Mouse (Mus musculus) MN1 (cell line): Measurements from ENCODE around the gene Cep152.

Experiments
- DNase-seq: peaks from one replicate; pipeline ENCODE4 v3.0.0-alpha.2; 2016; ENCODE audit warnings: low spot score

Cep152 gene

DNA sequence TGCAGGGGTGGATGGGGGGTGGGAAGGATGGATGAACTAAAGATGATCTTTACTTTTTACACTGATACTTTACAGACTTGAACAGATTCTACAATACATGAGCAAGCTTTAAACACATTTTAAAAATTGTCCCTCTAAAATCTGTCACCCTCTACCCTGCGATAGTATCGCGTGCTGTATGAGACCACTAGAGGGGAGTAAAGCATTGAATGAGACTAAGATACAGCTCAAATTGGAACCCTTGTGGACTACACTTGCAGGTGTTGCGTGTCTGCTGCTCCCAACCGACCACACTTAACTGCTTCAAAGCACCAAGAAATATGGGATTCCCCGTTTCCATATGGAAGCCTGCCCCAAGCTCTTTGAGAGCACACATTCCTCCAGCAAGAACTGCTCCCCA lies 69.1 kb downstream of the Cep152 start:
- no peak for DNase-seq

DNA sequence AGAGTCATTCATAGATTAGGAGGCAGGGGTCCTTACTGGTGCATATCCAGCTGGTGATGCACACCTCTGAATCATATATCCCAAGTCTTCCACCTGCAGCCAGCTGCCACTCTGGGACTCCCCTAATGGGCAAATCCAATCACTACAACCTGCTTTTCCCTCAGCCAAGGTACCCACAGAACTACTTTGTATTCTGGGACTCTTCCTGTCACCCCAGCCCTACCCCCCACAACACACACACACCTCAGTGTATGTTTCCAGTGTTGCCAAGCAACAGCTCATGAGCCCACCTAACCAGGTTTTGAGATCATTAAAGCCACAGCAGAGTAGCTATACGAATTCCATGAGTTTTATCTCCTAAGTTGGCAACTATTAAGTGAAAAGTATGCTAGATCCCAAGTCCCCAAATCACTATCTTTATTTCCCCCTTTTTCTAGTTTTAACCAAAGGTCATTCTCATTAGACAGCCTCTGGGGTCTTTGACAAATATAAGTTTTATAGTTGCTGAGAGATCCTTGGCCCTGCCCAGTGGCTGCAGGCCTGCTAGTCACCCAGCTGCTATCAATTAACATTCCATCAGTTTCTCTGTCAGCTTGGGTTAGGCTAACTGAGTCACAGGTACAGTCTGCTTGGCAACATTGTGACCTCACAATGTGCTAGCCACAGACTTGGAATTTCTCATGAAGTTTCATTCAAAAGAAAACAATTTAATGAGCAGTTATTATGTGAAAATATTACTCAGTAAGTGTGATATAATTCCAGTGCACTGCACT lies 75.9 kb downstream of the Cep152 start:
- DNase-seq: no peak

DNA sequence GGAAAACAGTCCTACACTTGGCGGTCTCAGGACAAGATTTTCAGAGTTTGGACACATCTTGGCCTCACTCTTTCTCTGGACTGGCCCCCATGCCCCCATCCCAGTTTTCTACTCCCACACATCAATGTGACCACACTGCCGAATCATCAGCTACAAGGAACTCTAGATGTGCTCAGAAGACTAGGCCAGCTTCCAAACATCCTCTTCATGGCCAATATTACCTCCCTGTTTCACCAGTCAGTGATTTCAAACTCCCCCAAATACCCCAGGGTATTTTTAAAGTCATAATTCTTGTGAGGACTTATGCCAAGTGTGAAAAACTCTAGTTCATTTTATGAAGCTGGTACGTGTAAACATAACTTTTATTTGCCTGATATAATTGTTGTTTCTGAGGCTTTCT lies 79.9 kb downstream of the Cep152 start:
- no peak for DNase-seq

DNA sequence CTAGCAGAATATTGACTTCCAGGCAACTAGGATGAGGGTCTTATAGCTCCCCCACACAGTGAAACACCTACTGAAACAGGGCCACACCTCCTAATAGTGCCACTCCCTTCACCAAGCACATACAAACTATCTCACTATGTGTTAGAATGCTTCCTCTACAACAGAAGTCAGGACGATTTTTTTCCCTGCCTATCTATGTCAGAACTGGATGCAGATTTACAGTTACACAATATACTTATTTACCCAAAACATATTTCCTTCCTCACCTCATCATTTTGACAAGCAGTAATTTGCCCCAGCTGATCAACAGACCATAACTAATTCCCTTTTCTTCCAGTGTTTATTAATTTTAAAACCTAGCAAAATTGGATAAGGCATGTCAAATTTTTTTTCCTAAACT lies 81.3 kb downstream of the Cep152 start:
- no peak for DNase-seq

DNA sequence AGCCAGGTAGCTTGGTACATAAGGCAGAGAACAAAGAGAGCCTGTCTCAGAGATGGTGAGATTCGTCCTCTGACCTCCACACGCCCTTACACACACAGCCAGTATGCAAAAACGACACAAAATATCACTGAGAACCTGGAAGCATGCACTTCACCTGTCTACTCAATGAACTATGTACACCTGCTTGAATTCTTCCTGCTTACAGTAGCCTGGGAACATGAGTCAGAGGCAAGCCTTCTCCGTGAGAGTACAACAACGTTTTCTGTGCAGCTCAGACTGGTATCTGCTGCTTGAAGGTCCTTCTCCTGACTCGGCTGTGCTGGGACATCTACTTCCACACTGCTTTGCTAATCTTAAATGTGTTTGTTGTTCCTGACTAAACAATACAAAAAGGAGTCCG lies 83.5 kb downstream of the Cep152 start:
- DNase-seq: no peak

DNA sequence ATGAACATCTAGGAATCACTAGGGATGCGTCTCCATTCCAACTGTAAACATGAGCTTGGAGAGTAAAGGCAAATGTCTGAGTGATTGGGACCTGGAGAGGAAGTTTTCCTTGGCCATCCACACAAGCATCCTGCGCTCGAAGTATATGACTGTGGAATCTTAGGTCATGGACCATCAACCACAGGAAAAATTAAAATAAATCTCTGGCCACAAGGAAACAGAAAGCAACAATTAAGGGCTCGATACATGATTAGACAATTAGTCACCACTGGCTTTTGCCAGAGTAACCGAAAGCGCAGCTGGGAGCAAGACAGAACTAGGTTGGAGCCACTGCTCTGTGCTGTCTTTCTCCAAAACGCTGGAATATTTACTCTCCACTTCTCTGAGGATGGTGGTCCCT lies 84.3 kb downstream of the Cep152 start:
- DNase-seq: peak; percentile 60

DNA sequence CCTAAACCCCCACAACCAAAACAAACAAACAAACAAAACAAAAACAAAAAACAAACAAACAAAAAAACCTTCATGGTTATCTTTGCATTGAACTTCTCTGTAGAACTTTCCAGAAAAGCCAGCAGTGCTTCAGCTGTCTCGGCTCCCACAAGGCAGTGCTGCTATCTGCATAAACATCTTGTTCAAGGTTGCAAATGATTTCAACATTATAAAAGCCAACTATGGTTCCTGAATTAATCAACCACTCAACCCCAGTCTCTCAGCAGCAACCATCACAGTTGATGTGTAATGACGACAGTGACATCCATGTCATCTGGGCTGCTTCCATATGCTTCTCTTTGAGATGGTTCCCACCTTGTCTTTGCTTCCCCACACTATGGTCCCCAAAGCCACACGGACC lies 85.3 kb downstream of the Cep152 start:
- no peak for DNase-seq

DNA sequence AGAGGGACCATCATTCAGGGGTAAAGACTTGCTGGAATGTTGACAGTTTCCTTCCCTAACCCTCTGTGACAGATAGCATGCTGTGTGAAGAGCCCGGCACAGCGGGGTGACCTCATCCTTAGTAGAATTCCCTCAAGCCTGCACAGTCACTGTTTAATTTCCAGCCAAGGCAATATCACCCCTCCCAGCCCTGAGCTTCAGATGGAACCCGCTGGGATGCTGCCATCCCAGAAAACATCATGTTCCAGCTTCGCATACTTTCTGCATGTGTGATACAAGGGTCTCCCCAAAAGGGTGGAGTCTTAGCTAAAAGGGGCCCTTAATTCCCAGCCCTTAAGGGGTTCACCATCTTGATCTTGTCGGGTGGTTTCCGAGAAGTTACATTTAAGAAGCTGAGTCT lies 94.2 kb downstream of the Cep152 start:
- no peak for DNase-seq

DNA sequence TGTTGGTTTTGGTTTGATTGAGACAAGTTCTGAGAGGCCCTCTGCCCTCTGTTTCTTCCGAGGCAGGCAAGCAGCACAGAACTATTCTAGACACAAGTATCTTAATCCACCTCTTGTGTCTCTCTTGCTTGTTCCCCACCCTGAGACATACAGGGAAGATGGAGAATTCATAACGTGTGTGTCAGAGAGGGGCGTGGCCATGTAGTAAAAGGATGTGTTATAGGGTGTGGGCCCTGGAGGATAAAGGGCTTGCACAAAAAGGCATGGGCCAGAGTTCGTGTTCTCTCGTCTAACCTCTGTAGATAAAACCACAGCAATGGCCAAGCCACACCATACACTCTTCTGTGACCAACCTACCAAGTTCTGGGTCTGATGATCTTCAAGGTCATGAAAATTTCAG lies 98.3 kb downstream of the Cep152 start:
- no peak for DNase-seq

DNA sequence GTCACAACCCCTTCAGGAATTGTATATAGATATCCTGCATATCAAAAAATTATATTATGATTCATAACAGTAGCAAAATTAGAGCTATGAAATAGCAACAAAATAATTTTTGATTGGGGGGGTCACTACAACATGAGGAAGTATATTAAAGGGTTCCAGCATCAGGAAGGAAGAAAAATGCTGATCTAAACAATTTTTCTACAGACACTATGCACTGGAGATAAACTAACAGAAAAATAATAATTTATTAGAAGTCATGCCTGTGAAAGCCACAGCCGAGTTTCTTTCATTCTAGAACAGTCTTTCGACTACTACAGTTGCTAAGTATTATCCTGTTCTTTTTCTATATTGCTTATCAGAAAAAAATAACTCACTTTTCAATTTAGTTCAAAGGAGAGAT lies 99.4 kb downstream of the Cep152 start:
- no peak for DNase-seq

DNA sequence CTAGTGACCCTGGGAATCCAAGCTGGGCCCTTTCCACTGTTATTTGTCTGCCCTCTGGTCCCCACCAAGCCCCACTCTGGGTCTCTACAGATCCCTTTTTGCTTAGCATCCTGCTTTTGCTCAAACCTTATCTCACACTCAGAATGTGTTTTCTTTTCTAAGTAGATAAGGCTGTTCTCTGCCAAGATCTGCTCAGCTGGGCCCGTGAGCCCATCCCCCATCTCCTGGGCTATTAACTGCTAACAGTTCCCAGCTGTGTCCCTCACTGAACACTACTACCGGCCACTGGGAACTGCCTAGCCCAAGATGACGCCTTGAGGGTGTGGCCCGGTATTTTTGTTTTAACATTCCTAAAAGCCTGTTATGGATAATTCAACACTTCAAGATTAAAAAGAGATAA lies 108.3 kb downstream of the Cep152 start:
- DNase-seq: peak; percentile 21

DNA sequence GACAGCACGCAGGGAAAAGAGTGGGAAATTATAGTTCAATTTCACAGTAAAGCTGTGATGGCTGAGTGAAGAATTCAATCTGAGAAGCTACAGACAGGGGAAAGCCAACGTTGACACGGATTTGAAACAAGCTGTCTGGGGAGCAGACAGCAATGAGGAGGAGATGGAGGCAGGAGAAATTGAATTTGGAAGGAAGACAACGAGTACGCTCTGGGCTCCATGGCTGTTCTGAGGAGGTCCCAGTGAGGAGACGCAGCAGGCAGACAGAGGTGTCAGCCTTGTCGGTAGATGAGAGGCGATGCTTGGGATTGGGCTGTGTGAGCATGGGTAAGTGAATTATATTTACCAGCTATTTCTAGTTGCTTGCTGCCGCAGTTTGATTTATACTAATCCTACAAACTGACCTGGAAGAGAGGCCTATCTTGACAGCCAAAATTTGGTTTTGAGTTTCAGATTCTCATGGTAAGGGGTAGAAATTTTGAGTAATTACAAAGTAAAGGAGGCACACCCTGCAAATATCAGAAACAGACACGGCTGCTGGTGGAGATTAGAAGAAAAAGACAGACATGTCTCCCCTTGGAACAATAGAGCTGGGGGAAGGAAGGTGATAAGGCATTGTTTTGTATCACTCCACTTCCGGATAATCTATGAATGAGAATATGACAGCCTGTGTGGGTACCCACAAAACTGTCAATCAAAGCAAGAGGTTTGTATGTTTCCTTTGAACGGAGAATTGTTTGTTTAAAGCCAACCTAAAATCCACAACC lies 109.4 kb downstream of the Cep152 start:
- no peak for DNase-seq

DNA sequence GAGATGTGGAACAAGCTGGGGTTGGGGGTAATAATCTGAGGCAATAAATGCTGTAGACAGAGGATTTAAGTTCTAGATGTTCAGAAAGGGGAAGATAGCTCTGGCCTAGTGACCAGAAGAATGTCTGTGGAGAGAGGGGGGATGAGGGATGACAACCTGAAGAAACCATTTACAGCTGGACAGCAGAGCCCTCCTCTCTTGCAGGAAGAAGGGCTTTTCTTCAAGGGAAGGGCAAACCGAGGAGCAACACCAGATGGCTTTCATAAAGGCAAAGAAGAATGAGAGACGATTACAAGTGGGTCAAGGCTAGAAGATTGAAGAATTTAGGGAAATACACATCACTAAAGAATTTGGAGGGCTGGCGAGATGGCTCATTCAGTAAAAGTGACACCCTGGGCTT lies 110.5 kb downstream of the Cep152 start:
- no peak for DNase-seq
